Mouse (Mus musculus) gastrocnemius, adult 2 months (tissue): ENCODE data around the gene Lrrc14b. TPM values are rescaled to one million over a fixed set of nuclear protein-coding genes. Genes with fewer than 3 reads are reported as not detected.

Source experiments
- DNase-seq: peaks from one replicate; pipeline ENCODE4 v3.0.0; 2022
- H3K27ac ChIP-seq: fragments of 200-600 bp; 2 replicates; pipeline ENCODE4 v1.8.1; 2022; ENCODE audit warnings: mild to moderate bottlenecking
- H3K4me3 ChIP-seq: fragments of 200-600 bp; 2 replicates; pipeline ENCODE4 v1.8.1; 2022; ENCODE audit warnings: mild to moderate bottlenecking, moderate library complexity
- CTCF ChIP-seq: fragments of 200-600 bp; IDR thresholded peaks from 2 replicates; pipeline ENCODE4 v1.8.1; 2022; ENCODE audit warnings: antibody characterized with exemption, mild to moderate bottlenecking, moderate library complexity
- intact Hi-C: fragments of 180-260 bp; cut with DNase I; formaldehyde crosslinking; loops from one replicate; pipeline ENCODE4 v1.15.1; 2025
- microRNA-seq: library from miRNA; unstranded; fragments of <30 nt; microRNA quantifications from one replicate; pipeline ENCODE4 v1.2.0, GENCODE M21; 2021
- total RNA-seq, 2 experiments: library from RNA; stranded (reverse); gene quantifications; 2 replicates each; pipeline ENCODE4 v1.2.3; 2021

Lrrc14b gene
- total RNA-seq, 2 experiments from 2014 or later: 91.6 to 105 TPM

GRCm38 (mm10) chr13:74349566-74350434, 14.0 kb downstream of the Lrrc14b start, which contains the start of the genes Sdha and Ccdc127:
Gene Sdha, minus strand, starts transcription at chr13:74350280.
Gene Ccdc127, plus strand, starts transcription at chr13:74350309.
- intact Hi-C loops: loop anchor here (5.0 to 10.0 kb wide), 3 partner anchors 32 to 145 kb away; partner anchors contain the start of genes Pdcd6 and Zfp825

GRCm38 (mm10) chr13:74341036-74341435, 22.8 kb downstream of the Lrrc14b start:
- Histone ChIP-seq H3K27ac (no peak overlapping the region), H3K4me3 (no peak overlapping the region)
- intact Hi-C loops: loop anchor here (2.0 to 10.0 kb wide), 2 partner anchors 154 to 194 kb away; partner anchors contain the start of gene Zfp825
- peak; percentile 30 for DNase-seq
- TF ChIP-seq CTCF: peak; percentile 76

More at GRCm38 (mm10) chr13:74349566-74350434, 14.0 kb downstream of the Lrrc14b start, which contains the start of the genes Sdha and Ccdc127:
- no peak for TF ChIP-seq CTCF
- Histone ChIP-seq H3K4me3 (peak within 1 kb of the TSS; percentile 72), H3K27ac (peak within 1 kb of the TSS; percentile 100)
- DNase-seq: peak; percentile 98

- Histone ChIP-seq H3K4me3 (no peak overlapping the region), H3K27ac (no peak overlapping the region)
- intact Hi-C loops: no loop called here
- TF ChIP-seq CTCF: no peak
- DNase-seq: no peak
Measured at GRCm38 (mm10) chr13:74329321-74329720, 34.5 kb downstream of the Lrrc14b start.

- TF ChIP-seq CTCF: no peak
- Histone ChIP-seq H3K4me3 (peak within 1 kb of the TSS; percentile 88), H3K27ac (peak within 1 kb of the TSS; percentile 88)
- intact Hi-C loops: loop anchor here (5.0 kb wide), 1 partner anchor 35 kb away; the partner anchor contains the start of genes Ccdc127 and Sdha
- DNase-seq: peak; percentile 96
Measured at GRCm38 (mm10) chr13:74317170-74317849, 46.5 kb downstream of the Lrrc14b start, which contains the start of gene Pdcd6. Gene Pdcd6, minus strand, starts transcription at chr13:74317580.

GRCm38 (mm10) chr13:74316789-74317169, 47.0 kb downstream of the Lrrc14b start:
- Histone ChIP-seq H3K4me3 (peak overlapping the region; percentile 88), H3K27ac (peak overlapping the region; percentile 88)
- intact Hi-C loops: loop anchor here (5.0 kb wide), 1 partner anchor 36 kb away; the partner anchor contains the start of genes Ccdc127 and Sdha
- no peak for DNase-seq
- TF ChIP-seq CTCF: no peak

GRCm38 (mm10) chr13:74316386-74316785, 47.4 kb downstream of the Lrrc14b start:
- no peak for TF ChIP-seq CTCF
- peak overlapping the region; percentile 88 for H3K27ac ChIP-seq
- intact Hi-C loops: loop anchor here (5.0 kb wide), 1 partner anchor 36 kb away; the partner anchor contains the start of genes Ccdc127 and Sdha

GRCm38 (mm10) chr13:74314616-74315015, 49.2 kb downstream of the Lrrc14b start:
- no peak overlapping the region for H3K4me3 ChIP-seq
- intact Hi-C loops: loop anchor here (5.0 kb wide), 1 partner anchor 38 kb away; the partner anchor contains the start of genes Ccdc127 and Sdha
- no peak for DNase-seq
- H3K27ac ChIP-seq: no peak overlapping the region
- no peak for TF ChIP-seq CTCF

More at GRCm38 (mm10) chr13:74316386-74316785, 47.4 kb downstream of the Lrrc14b start:
- no peak for DNase-seq
- H3K4me3 ChIP-seq: peak overlapping the region; percentile 88

Small RNA genes within 50 kb of the gene (microRNA-seq; reads per million reads assigned to microRNA genes)
- not detected for gene Mir692-3

Other genes starting within 250 kb of the Lrrc14b start
- gene Slc9a3, start 242.5 kb downstream of the Lrrc14b start, total RNA-seq: under 1 TPM; 0.08 to 0.14 TPM
- gene Exoc3, start 155.3 kb downstream of the Lrrc14b start, total RNA-seq: 10 to 100 TPM; 30.7 to 35.3 TPM
- gene Ahrr, start 71.7 kb downstream of the Lrrc14b start, total RNA-seq: not detected
- 10 to 100 TPM; 18.0 to 18.3 TPM for gene Pdcd6, start 46.4 kb downstream of the Lrrc14b start, total RNA-seq
- gene Sdha, start 13.7 kb downstream of the Lrrc14b start, total RNA-seq: 100 to 1,000 TPM; 600 to 778 TPM
- 10 to 100 TPM; 51.5 to 61.4 TPM for gene Ccdc127, start 13.7 kb downstream of the Lrrc14b start, total RNA-seq
- gene Zfp72, start 26.8 kb upstream of the Lrrc14b start, total RNA-seq: 1 to 10 TPM; 2.6 to 3.7 TPM
- gene Ftl1-ps1, start 35.7 kb upstream of the Lrrc14b start, total RNA-seq: 100 to 1,000 TPM; 186 to 274 TPM
- gene Zfp825, start 130.0 kb upstream of the Lrrc14b start, total RNA-seq: 1 to 10 TPM; 6.7 to 7.5 TPM